Mouse (Mus musculus) kidney, adult 2 months (tissue): Measurements from ENCODE around the gene Upf3b. TPM values are rescaled to one million over a fixed set of nuclear protein-coding genes. Genes with fewer than 3 reads are reported as not detected.
"Not testable (repeated sequence)": the region's sequence is repeated elsewhere in the genome, so short reads cannot be mapped to it uniquely, and the experiment has no call there.

Experiments
- DNase-seq: peaks from one replicate; pipeline ENCODE4 v3.0.0; 2021
- H3K27ac ChIP-seq: fragments of 200-500 bp; 2 replicates; pipeline ENCODE4 v1.5.1; 2012; ENCODE audit warnings: low read depth, low read length, control low read depth, inconsistent platforms; ENCODE audit not compliant: insufficient read depth
- H3K27me3 ChIP-seq: fragments of 200-500 bp; replicated peaks from 2 replicates; pipeline ENCODE4 v1.6.1; 2012; ENCODE audit warnings: mild to moderate bottlenecking, moderate library complexity, low read length, inconsistent platforms; ENCODE audit not compliant: control insufficient read depth, insufficient read depth
- H3K36me3 ChIP-seq: fragments of 200-500 bp; 2 replicates; pipeline ENCODE4 v1.6.1; 2012; ENCODE audit warnings: mild to moderate bottlenecking, moderate library complexity, low read length, inconsistent platforms; ENCODE audit not compliant: control insufficient read depth, insufficient read depth
- H3K4me1 ChIP-seq: fragments of 200-500 bp; 2 replicates; pipeline ENCODE4 v1.6.1; 2011; ENCODE audit warnings: low read length; ENCODE audit not compliant: control insufficient read depth, insufficient read depth
- H3K4me3 ChIP-seq: fragments of 200-500 bp; 2 replicates; pipeline ENCODE4 v1.5.1; 2011; ENCODE audit warnings: mild to moderate bottlenecking, low read depth, low read length, control low read depth; ENCODE audit not compliant: insufficient read depth
- CTCF ChIP-seq: fragments of 200-500 bp; conservative IDR thresholded peaks from 2 replicates; pipeline ENCODE4 v1.5.1; 2011; ENCODE audit warnings: low read depth, mild to moderate bottlenecking, control low read depth, low read length, moderate library complexity, mixed read lengths; ENCODE audit not compliant: insufficient read depth, insufficient read length
- POLR2A ChIP-seq: fragments of 200-500 bp; IDR thresholded peaks from one replicate; pipeline ENCODE4 v1.6.1; 2011; ENCODE audit warnings: low read depth, low read length, control low read depth
- WGBS: fragments of 180-500 bp; shearing (Covaris S2); methylation state at CpG from one replicate; pipeline ENCODE4 v1.1.7; 2018; 5-methylcytosine and 5-hydroxymethylcytosine counted together
- polyA plus RNA-seq: library from polyadenylated mRNA; depleted of rRNA; stranded (reverse); fragments of >200 nt; gene quantifications from 2 replicates; pipeline ENCODE4 v1.2.3, GENCODE M21; 2012; rRNA removed

Upf3b gene
- 2.9 and 4.5 TPM in 2 replicates for polyA plus RNA-seq

DNA sequence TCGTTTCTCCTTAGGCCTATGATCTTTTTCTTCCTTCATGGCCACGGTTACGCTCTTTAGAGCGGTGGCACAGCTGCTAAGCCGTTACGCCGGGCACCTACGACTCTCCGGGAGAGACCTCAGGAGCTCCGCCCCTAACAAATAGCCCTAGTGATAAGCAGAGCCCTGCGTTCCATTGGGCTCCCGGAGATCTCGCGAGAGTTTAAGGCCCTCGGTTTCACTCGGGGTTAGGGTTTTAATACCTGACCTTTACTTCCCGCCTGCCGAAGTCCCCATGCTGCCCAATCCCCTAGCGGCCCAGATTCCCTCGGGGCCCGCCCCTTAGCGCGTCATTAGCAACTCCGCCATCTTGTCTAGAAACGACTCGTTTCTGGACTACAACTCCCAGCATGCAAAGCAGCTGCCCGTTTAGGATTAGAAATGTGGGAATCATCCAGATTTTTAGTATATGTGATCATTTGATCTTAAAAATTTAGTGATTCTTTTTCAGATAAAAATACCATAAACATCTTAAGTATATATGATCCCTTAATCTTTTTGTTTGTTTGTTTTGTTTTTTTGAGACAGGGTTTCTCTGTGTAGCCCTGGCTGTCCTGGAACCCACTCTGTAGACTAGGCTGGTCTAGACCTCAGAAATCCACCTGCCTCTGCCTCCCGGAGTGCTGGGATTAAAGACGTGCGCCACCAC, at the start of gene Upf3b:
Gene Upf3b, minus strand, starts transcription at position 130 of the 688 bp plus-strand sequence.
- Histone ChIP-seq H3K36me3 (no peaks in the 10 kb centered on the region), H3K27me3 (no peaks in the 10 kb centered on the region), H3K27ac (peak within 1 kb of the TSS; percentile 76), H3K4me3 (peak within 1 kb of the TSS; percentile 93), H3K4me1 (no peaks in the 10 kb centered on the region)
- TF ChIP-seq POLR2A (peak; percentile 44), CTCF (no peak)
- WGBS = 2% methylated on average over 30 of the region's 30 CpGs
- DNase-seq = peak; percentile 97

DNA sequence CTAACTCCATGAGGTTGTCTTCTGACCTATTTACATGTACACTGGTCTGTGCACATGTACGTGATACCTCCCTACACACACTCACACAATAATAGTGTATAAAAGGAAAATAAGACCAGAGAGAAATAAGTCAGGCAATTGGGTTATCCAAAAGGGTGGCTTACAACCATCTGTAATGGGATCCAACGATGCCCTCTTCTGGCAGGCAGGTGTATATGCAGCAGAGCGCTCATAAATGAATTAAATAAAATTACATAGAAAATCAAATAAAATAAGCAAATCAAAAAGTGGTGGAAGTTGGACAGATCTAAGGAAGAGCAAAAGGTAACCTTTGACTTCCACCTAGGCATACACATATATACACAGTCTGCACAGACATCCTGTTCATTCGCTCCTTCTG, 47.7 kb upstream of the Upf3b start:
- Histone ChIP-seq H3K36me3 (no peaks in the 10 kb centered on the region), H3K27me3 (no peaks in the 10 kb centered on the region), H3K4me1 (no peaks in the 10 kb centered on the region), H3K27ac (no peak overlapping the region), H3K4me3 (no peak overlapping the region)
- no peak for TF ChIP-seq POLR2A
- TF ChIP-seq CTCF = peak; percentile 27; the same call in 1 of the 2 replicates
- DNase-seq = no peak
- 74% methylated on average over 4 of the region's 4 CpGs for WGBS

DNA sequence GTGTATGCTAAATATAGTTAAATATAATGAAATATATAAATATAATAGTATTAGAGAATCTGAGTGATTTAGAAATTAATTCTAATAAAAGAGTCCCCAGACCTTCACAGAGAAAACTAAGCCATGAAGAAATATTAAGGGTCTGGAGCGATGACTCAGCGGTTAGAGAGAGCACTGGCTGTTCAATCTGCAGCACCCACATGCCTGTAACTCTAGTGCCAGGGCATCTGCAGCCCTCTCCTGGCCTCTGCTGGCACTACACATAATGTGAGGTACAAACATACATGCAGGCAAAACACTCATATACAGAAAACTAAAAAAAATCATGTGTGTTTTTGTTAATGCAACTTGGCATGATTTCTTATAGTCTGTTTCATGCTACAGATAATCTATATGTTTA, 34.8 kb upstream of the Upf3b start:
- peak; percentile 15 for DNase-seq
- H3K27ac ChIP-seq = no peak overlapping the region
- TF ChIP-seq POLR2A = no peak
- TF ChIP-seq CTCF = peak; percentile 38
- H3K4me1 ChIP-seq = no peaks in the 10 kb centered on the region
- H3K27me3 ChIP-seq = no peaks in the 10 kb centered on the region
- H3K36me3 ChIP-seq = no peaks in the 10 kb centered on the region
- WGBS = 78% methylated on average over 2 of the region's 2 CpGs
- no peak overlapping the region for H3K4me3 ChIP-seq

DNA sequence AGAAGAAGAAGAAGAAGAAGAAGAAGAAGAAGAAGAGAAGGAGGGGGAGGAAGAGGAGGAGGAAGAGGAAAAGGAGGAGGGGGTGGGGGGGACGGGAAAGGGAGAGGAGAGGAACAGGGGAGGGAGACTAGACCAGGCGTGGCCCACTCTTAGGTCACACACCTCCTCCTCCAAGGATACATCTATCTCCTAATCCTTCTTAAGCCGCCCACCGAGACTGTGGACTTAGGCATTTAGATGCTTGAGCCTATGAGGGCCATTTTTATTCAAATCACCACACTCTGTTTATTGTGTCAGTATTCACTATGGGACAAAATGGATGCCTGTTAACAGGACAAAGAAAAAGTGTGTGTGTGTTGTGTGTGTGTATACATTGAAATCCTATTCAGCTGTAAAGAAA, 34.4 kb upstream of the Upf3b start:
- not testable (repeated sequence) for DNase-seq, H3K4me3 ChIP-seq, H3K27ac ChIP-seq, H3K27me3 ChIP-seq, H3K36me3 ChIP-seq, H3K4me1 ChIP-seq
- WGBS = 92% methylated on average over 2 of the region's 4 CpGs

DNA sequence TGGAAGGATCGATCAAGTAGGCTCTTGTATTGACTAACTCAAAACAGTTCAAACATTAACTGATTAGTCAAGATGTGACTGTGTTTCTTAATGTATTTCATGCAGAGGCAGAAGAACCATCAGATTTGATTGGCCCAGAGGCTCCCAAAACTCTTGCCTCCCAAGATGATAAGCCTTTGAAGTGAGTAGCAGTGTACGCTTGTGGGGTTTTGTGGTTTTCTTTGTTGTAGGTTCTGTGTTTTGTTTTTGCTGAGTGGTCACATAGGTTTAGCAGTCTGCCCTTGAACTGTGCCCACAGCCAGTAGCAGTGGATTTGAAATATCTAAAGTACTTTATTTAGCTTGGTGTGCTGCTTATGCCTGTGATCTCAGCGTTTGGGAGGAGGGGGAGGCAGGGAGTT, 31.6 kb upstream of the Upf3b start:
- Histone ChIP-seq H3K27me3 (no peaks in the 10 kb centered on the region), H3K27ac (no peak overlapping the region), H3K4me1 (no peaks in the 10 kb centered on the region), H3K4me3 (no peak overlapping the region), H3K36me3 (no peaks in the 10 kb centered on the region; the same call in 1 of the 2 replicates)
- TF ChIP-seq CTCF (no peak), POLR2A (no peak)
- no peak for DNase-seq
- WGBS = 86% methylated on average over 3 of the region's 3 CpGs

DNA sequence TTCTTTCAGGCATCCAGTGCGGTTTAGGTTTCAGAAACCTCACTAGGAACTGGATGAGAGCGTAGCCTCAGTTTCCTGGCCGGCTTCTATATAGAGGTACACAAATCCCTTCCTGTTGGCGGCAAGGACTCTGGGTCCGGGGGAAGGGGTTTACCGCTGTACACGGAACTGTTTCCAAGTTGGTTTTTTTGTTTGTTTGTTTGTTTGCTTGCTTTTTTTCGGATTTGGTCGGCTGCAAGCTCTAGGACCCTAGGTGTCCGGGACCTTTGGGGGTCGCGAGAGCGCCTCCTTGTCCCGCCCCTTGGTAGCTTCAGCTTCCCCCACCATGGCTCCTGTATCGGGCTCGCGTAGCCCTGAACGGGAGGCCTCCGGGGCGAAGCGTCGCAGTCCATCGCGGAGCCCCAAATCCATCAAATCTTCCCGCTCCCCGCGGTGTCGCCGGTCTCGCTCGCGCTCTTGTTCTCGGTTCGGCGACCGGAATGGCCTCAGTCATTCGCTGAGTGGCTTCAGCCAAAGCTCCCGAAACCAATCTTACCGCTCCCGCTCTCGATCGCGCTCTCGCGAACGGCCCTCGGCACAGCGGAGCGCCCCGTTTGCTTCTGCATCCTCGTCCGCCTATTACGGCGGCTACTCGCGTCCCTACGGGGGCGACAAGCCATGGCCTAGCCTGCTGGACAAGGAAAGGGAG, 16.7 kb upstream of the Upf3b start, which contains the start of gene Nkap:
Gene Nkap, plus strand, starts transcription at position 125 of the 688 bp plus-strand sequence.
- Histone ChIP-seq H3K4me3 (peak within 1 kb of the TSS; percentile 95), H3K27me3 (no peaks in the 10 kb centered on the region), H3K4me1 (peaks cover 3% of the 10 kb centered on the region; the same call in 1 of the 2 replicates), H3K27ac (peak within 1 kb of the TSS; percentile 75), H3K36me3 (no peaks in the 10 kb centered on the region)
- DNase-seq = peak; percentile 84
- no peak for TF ChIP-seq POLR2A
- TF ChIP-seq CTCF = no peak
- WGBS = under 1% methylated on average over 57 of the region's 58 CpGs

DNA sequence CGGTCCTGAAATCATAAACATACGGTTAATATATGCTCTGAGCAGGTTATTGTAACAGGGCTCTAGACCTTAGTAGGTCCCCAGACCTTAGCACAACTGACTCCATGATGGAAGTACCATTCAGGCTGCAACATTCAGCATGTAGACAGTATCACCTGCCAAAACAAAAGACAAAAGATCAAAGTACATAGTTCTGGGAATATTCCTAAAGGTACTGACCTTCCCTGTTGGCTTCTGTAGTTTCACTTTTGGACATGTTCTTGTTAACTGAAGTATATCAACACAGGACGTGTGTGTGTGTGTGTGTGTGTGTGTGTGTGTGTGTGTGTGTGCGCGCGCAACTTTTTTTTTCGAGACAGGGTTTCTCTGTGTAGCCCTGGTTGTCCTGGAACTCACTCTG, 15.4 kb upstream of the Upf3b start:
- WGBS = 91% methylated on average over 7 of the region's 7 CpGs
- Histone ChIP-seq H3K36me3 (no peaks in the 10 kb centered on the region), H3K27me3 (no peaks in the 10 kb centered on the region), H3K4me3 (no peak overlapping the region), H3K4me1 (peaks cover 3% of the 10 kb centered on the region; the same call in 1 of the 2 replicates), H3K27ac (no peak overlapping the region)
- TF ChIP-seq POLR2A (no peak), CTCF (no peak)
- DNase-seq = no peak
